Mouse (Mus musculus) myocyte (in vitro differentiated cells): ENCODE measurements at regions not wholly inside any gene's neighbourhood (a gene's known extent, or its start where the extent isn't known, plus 50 kb on each side); places are given as distances from the start of the nearest gene placed in this dataset.

Experiments
- CEBPB ChIP-seq: IDR thresholded peaks from 2 replicates; pipeline ENCODE4 v1.6.1; 2011; ENCODE audit warnings: mild to moderate bottlenecking, moderate library complexity; ENCODE audit not compliant: poor library complexity, insufficient read depth, severe bottlenecking
- POLR2A ChIP-seq: IDR thresholded peaks from one replicate; pipeline ENCODE4 v1.6.1; 2011; ENCODE audit warnings: low read depth, mild to moderate bottlenecking, control low read depth, moderate library complexity; ENCODE audit not compliant: insufficient read length
- TCF3 ChIP-seq: IDR thresholded peaks from one replicate; pipeline ENCODE4 v1.6.1; 2011; ENCODE audit warnings: low read depth, control low read depth; ENCODE audit not compliant: insufficient read length

DNA sequence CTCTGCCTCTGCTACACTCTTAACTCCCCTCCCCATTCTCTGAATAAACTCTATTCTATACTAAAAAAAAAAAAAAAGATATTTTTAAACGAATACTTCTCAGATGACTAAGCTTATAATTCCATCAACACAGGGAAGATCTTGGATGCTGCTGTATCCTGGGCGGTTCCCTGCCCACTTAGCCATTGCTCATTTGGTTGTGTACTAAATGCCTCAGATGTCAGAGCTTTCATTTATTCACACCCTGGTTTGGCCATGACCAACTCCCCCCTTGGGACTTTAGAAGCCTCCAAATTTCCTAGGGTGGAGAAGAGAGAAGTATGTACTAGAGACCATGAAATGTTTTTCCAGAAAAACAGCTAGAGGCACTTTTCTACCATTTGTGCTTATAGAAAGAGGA, 382.3 kb upstream of the Klhl29 start:
- TF ChIP-seq TCF3 (no peak), POLR2A (no peak), CEBPB (no peak)
